Mouse (Mus musculus) layer of hippocampus, postnatal 10 days (tissue): ENCODE measurements around the gene Cxcl15. TPM values are rescaled to one million over a fixed set of nuclear protein-coding genes. Genes with fewer than 3 reads are reported as not detected.
"Not testable (repeated sequence)": the region's sequence is repeated elsewhere in the genome, so short reads cannot be mapped to it uniquely, and the experiment has no call there.

Source experiments
- DNase-seq, 2 experiments: peaks; one replicate each; pipeline ENCODE4 v3.0.0; 2021; ENCODE audit warnings: low spot score in 2 of 2
- microRNA-seq, 2 experiments: library from miRNA; unstranded; fragments of <30 nt; microRNA quantifications; one replicate each; pipeline ENCODE4 v1.2.0; 2021
- total RNA-seq, 2 experiments: library from RNA; stranded (reverse); gene quantifications; 2 replicates each; pipeline ENCODE4 v1.2.3; 2021

The Cxcl15 gene
- total RNA-seq, 2 experiments from 2014 or later = not detected

DNA sequence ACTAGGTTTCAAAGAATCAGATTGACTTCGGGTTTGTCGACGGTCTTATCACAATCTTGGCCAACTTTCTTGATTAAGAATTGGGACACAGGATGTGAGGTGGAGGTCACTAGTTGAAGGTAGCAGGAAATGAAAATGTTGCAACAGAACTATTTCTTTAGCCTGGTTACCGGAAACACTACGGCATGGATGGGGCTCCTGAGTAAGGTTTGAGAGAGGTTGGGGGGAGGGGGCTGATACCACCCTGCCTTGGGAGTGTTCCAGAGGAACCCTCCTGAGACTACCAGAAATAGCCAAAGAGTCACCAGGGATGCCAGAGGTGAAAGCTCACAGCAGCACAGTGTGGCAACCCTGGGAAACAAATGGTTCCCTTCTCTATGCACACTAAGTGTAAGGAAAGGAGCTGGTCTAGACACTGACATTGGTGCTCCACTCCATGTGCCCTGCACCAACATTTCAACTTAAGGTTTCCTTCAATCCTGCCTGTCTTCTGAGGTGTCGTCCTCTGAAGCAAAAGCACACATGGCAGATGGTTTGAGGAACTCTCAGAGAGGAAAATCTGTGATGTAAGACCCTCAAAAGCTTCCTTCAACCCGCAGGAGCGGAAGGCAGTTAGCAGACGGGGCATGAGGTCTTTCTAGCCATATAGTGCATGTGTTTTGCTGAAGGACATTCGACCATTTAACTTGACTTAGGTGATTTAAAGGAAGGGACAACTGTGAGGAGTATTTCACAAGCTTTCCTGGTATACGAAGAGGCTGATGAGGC, 4.8 kb upstream of the Cxcl15 start:
- DNase-seq = no peak

DNA sequence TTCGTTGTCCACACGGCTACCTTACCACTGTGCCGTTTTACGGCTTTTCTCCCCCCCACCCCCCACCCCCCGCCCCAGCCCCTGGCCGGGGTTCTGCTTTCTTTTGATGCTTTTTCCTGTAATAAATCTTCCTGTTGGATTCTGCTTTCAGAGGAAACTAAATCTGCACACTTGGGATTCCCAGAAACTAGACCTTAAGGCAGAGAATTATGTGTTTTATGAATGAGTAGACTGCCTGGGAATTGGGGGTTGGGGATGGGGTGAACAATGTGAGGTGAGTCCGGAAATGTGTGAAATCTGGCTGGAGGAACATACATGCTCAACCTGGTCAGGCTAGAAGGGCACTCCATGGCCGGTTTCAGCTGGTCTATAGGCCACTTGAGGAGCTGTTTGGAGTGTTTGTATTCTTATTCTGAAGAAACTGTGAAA, 4.2 kb upstream of the Cxcl15 start:
- no peak for DNase-seq

DNA sequence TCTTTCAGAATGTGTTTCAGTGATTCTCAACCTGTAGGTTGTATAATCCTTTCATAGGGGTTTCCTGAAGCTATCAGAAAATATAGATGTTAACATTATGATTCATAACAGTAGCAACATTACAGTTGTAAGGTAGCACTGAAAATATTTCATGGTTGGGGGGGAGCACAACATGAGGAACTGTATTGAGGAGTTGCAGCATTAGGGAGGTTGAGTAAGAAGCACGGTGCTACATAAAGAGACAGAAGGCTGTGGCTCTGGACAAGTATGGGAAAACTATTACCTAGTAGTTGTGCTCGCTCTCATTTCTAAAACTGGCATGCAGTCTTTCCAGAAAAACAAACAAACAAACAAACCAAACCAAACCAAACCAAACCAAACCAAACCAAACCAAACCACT, 1.1 kb downstream of the Cxcl15 start:
- not testable (repeated sequence) for DNase-seq

DNA sequence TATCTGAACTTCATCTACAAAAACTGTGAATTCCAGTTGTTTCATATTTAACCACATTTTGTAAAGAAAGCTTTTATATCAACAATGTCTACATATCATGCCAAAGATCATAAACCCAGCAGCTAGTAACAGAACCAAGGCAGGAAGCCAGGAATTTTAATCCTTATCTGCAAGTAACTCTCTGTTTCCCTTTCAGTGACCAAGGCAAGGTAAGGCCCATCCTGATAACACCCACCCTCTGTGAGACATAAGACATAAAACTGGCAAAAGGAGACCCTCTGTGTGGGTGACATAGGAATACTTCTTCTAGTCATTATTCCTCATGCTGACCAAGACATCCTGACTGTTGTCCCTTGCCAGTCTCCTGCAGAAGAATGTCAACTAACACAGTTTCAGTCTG, 10.2 kb downstream of the Cxcl15 start:
- DNase-seq = no peak

DNA sequence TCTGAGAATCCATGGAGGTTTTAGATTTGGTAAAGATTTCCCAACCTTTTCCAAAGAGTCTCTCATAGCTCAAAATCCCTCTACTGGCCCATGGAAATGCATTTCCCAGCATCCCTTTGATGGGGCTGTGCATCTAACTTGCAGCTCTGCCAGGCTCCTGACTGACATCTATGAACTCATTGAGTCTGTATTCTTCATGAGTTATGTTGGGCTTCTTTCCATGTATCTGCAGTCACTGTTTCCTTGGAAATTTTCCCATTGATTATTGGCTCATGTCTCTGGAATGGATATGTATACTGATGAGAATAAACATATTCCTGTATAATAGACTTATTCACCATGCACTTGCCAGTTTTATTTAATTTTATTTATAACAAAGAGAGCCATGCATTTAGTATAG, 11.7 kb downstream of the Cxcl15 start:
- DNase-seq = no peak

DNA sequence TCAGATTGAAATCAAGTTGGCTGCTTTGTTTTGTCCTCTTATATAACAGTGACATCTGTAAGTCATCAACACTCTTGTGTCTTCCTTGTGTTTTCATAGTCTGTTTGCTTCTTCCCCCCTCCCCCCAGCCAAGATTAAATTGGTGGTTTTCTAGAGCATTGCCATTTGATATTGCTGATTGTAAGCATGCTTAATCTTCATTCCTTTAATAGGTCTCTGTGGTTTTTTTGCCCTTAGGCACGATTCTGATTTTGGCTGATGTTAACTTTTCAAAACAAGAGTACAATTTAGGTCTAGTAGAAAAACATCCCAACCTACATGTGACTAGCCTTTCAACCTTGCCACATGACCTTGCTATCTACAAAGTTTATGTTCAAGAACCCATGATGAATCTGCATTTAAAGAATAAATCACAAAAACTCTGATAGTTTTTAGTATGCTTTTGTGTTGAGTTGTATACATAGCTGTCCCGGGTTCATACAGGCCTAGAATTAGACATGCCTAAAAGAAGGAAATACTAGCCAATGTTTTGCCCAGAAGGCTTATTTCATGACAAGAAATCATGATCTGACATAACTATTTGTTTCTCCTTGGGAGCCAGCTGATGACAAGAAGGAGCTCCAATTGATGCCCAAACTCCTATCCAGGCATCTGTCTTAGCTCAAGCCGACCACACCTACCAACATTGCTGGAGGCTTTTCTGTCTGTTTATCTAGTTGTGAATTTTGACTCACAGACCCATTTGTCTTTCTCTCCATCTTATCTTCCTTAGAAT, 13.0 kb downstream of the Cxcl15 start:
- DNase-seq = no peak

DNA sequence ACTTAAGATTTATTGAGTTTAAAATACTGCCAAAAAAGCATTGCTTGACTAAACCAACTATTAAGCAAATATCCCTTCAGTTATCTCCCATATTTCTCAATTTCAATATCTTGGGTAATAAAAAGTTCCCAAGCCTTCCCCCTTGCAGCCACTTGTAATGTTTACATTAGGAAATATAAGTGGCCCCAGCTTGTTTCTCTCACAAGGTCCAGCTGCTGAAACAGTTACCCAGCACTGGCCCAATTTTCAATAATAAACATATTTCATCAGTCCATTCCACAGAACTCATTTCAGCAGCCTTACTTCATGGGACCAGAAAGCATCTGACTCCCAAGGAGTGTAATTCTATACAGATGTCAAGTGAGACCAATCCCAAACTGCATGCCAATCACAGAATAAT, 25.4 kb downstream of the Cxcl15 start:
- DNase-seq = no peak

DNA sequence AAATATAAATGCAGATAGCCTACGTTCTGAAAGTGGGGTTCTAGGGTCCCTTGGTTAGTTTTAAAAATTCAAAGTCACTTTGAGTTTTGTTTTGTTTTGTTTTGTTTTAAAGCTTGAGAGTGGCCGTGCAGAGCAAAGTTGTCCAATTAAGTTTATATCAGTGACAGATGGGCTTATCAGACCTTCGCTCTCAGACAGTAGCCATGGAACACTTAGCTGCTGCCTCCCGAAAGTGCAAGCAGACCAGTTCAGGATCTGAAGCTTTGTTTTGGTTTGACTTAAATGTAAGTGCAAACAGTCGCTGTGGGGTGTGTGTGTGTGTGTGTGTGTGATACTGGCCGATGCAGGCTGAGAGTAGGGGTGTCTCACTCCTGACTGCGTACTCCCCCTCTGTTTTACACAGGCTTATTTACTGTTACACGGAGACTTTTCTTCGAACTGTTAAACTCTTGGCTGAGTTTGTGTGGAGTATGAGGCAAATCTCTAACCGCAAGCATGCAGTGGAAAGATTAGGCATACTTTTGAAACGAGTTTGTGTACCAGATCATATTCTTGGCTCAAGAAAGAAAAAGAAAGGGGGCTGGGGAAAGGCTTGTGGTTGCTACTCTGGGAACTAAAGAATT, 37.9 kb downstream of the Cxcl15 start:
- no peak for DNase-seq

DNA sequence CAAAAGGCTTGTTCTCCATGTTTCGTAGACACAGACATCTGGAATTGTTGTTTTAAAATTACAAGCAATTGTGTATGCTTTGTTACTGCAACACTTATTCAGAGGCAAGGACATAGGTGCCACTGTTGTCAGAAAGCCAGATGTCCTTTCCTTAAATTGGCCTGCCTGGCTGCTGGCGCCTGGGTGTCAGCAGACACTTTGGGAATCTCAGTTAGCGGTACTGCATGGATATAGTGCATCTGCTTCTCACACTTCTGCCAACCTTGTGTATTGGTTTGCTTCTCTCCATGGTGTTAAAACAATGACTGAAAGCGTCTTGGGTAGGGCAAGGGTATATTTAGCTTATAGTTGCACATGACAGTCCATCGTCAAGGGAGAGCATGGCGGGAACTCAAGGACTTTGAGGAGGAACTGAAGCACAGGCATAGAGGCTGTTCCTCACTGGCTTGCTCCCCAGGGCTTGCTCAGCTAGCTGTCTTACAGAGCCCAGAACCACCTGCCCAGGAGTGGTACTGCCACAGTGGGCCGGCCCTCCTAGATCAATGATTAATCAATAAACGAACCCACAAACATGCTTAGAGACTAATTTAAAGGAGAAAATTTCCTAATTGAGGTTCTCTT, 38.5 kb downstream of the Cxcl15 start:
- DNase-seq = no peak

DNA sequence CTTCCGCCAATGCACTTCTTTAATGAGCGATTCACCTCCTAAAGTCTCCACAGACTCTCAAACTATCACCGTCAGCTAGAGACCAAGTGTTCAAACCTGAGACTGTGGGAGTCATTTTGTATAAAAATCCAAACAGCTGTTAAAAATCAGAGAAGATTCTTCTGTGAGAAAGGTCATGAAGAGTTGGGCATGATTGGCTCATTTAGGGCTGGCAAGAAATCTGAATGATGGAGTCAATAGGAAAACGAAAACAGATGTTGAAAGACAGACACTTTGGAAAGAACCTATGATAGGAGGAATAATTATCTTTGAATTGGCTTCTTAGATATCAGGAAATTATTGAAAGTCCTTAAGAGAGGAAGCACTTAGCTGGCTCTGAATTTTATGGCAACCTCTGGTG, 40.1 kb downstream of the Cxcl15 start:
- no peak for DNase-seq

DNA sequence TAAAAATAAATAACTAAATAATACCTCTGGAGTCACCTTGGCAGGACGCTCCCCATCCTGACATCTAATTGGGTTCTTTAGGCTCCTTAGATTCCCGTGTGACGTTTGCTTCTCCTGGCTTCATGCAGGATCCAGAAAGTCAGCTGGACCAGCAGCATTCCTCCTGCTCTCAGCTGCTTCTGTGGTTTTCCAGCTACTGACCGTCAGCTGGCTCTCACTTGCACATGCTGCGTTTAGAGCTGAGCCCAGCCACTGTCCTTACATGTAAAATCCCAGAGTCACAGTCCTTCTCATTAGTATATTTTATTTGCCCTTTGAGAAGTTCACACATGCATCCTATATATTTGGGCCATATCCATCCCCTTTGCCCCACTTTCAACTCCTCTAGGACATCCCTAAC, 44.2 kb downstream of the Cxcl15 start:
- DNase-seq = no peak

DNA sequence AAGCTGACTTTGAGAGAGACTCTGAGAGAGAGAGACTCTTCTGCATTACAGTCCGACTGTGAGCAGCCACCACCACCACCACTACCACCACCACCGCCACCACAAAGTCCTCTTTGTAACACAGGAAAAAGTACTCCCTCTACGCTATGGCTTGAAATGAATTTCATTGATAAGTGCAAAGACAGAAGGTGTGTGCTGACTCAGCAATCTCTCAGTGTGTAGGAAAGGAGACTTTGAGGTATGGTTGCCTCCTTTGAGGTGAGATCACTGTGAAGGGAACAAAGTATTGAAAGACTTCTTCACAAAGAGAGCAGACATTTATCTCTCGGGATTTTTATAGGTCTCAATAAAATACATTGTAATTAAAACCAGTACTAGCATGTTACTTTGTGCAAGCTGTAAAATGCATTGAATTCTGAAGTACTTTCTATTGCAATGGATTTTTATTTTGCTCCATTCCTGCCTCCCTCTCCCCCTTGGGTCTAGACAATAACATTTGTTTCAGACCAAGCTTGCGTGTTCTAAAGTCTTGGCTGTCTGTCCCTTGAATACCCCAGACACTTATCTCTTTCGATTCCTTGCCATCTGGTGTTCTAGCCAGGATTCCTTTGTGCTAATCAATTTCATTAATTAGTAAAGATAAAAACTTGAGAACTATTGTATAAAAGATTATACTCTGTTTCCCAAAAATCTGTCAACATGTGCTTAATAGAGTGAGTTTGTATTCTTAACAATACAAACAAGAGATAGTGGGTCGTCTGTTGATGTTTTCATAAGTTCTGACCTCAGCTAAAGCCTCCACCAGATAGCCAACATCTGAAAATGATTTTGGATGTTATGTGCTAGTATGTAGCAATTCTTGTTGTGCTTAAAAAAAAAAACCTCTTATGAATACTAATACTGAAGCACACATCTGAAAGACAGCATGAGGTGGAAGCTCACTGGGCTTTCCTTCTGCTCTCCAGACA, 46.9 kb downstream of the Cxcl15 start:
- DNase-seq = no peak

DNA sequence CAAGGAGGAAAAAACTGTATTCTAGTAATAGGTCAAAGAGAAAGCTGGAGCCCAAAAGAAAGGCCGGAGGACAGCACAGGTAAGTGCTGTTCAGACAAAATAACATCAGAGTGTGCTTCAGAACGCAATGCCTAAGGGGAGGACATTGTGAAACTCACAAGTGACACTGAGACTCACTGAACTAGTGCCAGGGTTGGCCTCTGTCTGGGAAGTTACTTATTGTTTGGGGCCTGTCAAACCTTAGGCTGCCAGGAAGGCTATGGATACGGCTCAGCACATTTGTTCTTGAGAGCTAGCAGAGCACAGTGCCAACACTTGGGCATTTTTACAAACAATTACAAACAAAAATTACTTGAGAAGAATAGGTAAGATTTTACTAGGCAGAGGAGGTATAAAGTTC, 49.6 kb downstream of the Cxcl15 start:
- DNase-seq = no peak

DNA sequence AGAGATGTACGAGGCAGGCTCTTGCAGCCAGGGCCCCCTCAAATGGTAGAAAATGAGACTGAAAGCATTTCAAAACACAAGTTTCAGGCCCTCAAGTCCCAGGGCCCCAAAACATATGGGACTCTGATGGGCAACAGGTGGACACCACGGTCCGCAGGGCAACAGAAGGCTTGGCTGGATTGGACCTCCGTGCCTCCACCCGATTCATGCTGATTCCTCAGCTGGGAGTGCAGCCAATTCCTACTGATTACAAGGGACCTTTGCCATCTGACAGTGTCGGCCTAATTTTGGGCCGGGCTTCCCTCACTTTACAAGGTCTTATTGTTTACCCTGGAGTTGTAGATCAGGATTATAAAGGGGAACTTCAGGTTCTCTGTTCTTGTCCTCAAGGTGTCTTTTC, 55.8 kb downstream of the Cxcl15 start:
- not testable (repeated sequence) for DNase-seq

DNA sequence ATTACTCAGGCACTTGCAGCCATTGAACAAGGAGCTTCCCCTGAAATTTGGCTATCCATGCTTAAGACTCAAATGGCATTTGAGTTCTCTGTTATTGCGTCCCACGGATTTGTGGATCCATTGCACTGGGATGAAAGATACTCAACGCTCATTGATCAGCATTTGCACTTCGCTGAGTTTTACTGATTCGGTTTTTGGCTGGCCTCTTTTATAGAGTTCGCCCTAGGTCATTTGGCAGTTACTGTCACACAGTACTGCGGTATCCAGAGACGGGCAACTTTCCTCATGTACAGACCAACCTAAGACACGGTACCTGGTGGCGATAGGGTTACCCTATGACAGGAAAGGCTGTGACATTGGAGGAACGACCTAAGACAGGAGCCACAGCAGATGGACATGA, 57.1 kb downstream of the Cxcl15 start:
- not testable (repeated sequence) for DNase-seq

Small RNA genes within 50 kb of the gene (microRNA-seq; reads per million reads assigned to microRNA genes)
- gene Gm24322 = 0 reads per million in 2 experiments

Other genes with a start within 250 kb of the Cxcl15 start
- under 1 TPM in 1 of 2 experiments, not detected in 1; 0.21 TPM for gene 5830473C10Rik, start 233.4 kb upstream of the Cxcl15 start, total RNA-seq
- gene Rassf6, start 153.9 kb upstream of the Cxcl15 start, total RNA-seq = 1 to 10 TPM; 1.0 to 1.8 TPM
- gene Cxcl5, start 35.2 kb upstream of the Cxcl15 start, total RNA-seq = under 1 TPM; 0.23 to 0.27 TPM
- not detected for gene Ppbp, start 26.0 kb upstream of the Cxcl15 start, total RNA-seq
- 1 to 10 TPM; 5.6 to 7.1 TPM for gene Pf4, start 22.1 kb upstream of the Cxcl15 start, total RNA-seq
- gene Cxcl3, start 8.4 kb upstream of the Cxcl15 start, total RNA-seq = not detected
- gene Cxcl1, start 96.7 kb downstream of the Cxcl15 start, total RNA-seq = 1 to 10 TPM; 1.1 to 1.3 TPM
- not detected for gene Cxcl2, start 109.3 kb downstream of the Cxcl15 start, total RNA-seq
- gene Mthfd2l, start 136.6 kb downstream of the Cxcl15 start, total RNA-seq = 10 to 100 TPM; 17.7 to 20.9 TPM
- gene Epgn, start 232.9 kb downstream of the Cxcl15 start, total RNA-seq = under 1 TPM in 1 of 2 experiments, not detected in 1; 0.33 TPM